Mouse (Mus musculus): ENCODE measurements around the gene Hmox1. TPM values are rescaled to one million over a fixed set of nuclear protein-coding genes. Genes with fewer than 3 reads are reported as not detected.

Hmox1 gene
- 11.9 and 16.0 TPM in 2 replicates for polyA plus RNA-seq (2014; fragmentation: Nextera tagmentation; extraction: Ambion mirVana)

- Histone ChIP-seq H3K9ac (ENCODE audit: low read length) (peak within 1 kb of the TSS; percentile 74), H3K27me3 (ENCODE audit: control insufficient read depth, insufficient read depth, low read length) (no peaks in the 10 kb centered on the region), H3K4me1 (ENCODE audit: control insufficient read depth, insufficient read depth, low read length) (peaks cover 4% of the 10 kb centered on the region; the same call in 1 of the 2 replicates), H3K9me3 (ENCODE audit: control insufficient read depth, low read length) (no peaks in the 10 kb centered on the region), H3K36me3 (ENCODE audit: control insufficient read depth, insufficient read depth, low read length) (0 out of 2 replicates have a peak, but pooled peaks cover 3% of the 10 kb centered on the region), H3K27ac (replicated peaks; ENCODE audit: low read depth, low read length) (no peak within 1 kb of the TSS), H3K4me2 (ENCODE audit: low read depth, severe bottlenecking) (peak within 1 kb of the TSS; percentile 80), H3K4me3 (ENCODE audit: low read depth, low read length) (peak within 1 kb of the TSS; percentile 59)
- peak; percentile 90 for ATAC-seq (ENCODE audit: insufficient number of reproducible peaks, low FRiP score, low TSS enrichment, low read depth)
- WGBS, result under 1% methylated on average over 36 of the region's 36 CpGs
- DNase-seq (ENCODE audit: low spot score), result peak; percentile 93
These were observed at the start of gene Hmox1 for GRCm38 (mm10) chr8:75093399-75094156. Gene Hmox1, plus strand, starts transcription at chr8:75093621.

DNA sequence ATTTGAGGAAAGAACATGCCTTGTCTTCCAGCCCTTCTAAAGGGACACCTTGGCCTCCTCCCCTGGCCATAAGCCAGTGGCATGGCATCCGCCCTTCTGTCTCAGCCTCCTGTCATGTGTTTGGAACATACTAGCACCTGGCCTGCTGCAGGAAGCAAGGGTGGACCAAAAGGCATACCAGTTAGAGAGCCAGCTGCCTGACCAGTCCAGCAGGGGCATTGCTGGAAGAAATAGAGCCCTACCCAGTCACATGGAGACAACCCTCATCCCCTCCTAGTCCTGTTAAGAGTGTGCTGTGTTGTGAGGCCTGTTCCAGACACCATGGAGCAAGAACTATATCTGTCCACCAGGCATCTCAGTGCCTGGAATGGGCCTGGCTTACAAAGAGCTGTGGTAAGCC, 47.1 kb upstream of the Hmox1 start:
- H3K9me3 ChIP-seq (ENCODE audit: control insufficient read depth, low read length), result no peaks in the 10 kb centered on the region
- H3K27ac ChIP-seq (replicated peaks; ENCODE audit: low read depth, low read length), result no peak overlapping the region
- no peaks in the 10 kb centered on the region for H3K36me3 ChIP-seq (ENCODE audit: control insufficient read depth, insufficient read depth, low read length)
- H3K4me3 ChIP-seq (ENCODE audit: low read depth, low read length), result no peak overlapping the region
- no peak for ATAC-seq (ENCODE audit: insufficient number of reproducible peaks, low FRiP score, low TSS enrichment, low read depth)
- no peak overlapping the region for H3K9ac ChIP-seq (ENCODE audit: low read length)
- H3K27me3 ChIP-seq (ENCODE audit: control insufficient read depth, insufficient read depth, low read length), result no peaks in the 10 kb centered on the region
- DNase-seq (ENCODE audit: low spot score), result no peak
- 95% methylated on average over 1 of the region's 1 CpGs for WGBS
- H3K4me2 ChIP-seq (ENCODE audit: low read depth, severe bottlenecking), result no peak overlapping the region
- H3K4me1 ChIP-seq (ENCODE audit: control insufficient read depth, insufficient read depth, low read length), result no peaks in the 10 kb centered on the region

- no peak for DNase-seq (ENCODE audit: low spot score)
- Histone ChIP-seq H3K4me1 (ENCODE audit: control insufficient read depth, insufficient read depth, low read length) (no peaks in the 10 kb centered on the region), H3K4me3 (ENCODE audit: low read depth, low read length) (no peak overlapping the region), H3K36me3 (ENCODE audit: control insufficient read depth, insufficient read depth, low read length) (no peaks in the 10 kb centered on the region), H3K9me3 (ENCODE audit: control insufficient read depth, low read length) (no peaks in the 10 kb centered on the region), H3K4me2 (ENCODE audit: low read depth, severe bottlenecking) (no peak overlapping the region), H3K27ac (replicated peaks; ENCODE audit: low read depth, low read length) (no peak overlapping the region), H3K9ac (ENCODE audit: low read length) (no peak overlapping the region), H3K27me3 (ENCODE audit: control insufficient read depth, insufficient read depth, low read length) (no peaks in the 10 kb centered on the region)
- ATAC-seq (ENCODE audit: insufficient number of reproducible peaks, low FRiP score, low TSS enrichment, low read depth), result no peak
- WGBS, result 88% methylated on average over 3 of the region's 3 CpGs
These were observed 45.6 kb upstream of the Hmox1 start for GRCm38 (mm10) chr8:75047784-75048183.

- no peak overlapping the region for H3K27ac ChIP-seq (replicated peaks; ENCODE audit: low read depth, low read length)
- DNase-seq (ENCODE audit: low spot score), result no peak
- no peak overlapping the region for H3K9ac ChIP-seq (ENCODE audit: low read length)
- H3K9me3 ChIP-seq (ENCODE audit: control insufficient read depth, low read length), result no peaks in the 10 kb centered on the region
- no peak overlapping the region for H3K4me3 ChIP-seq (ENCODE audit: low read depth, low read length)
- H3K4me1 ChIP-seq (ENCODE audit: control insufficient read depth, insufficient read depth, low read length), result no peaks in the 10 kb centered on the region
- no peaks in the 10 kb centered on the region for H3K27me3 ChIP-seq (ENCODE audit: control insufficient read depth, insufficient read depth, low read length)
- no peak overlapping the region for H3K4me2 ChIP-seq (ENCODE audit: low read depth, severe bottlenecking)
- no peaks in the 10 kb centered on the region for H3K36me3 ChIP-seq (ENCODE audit: control insufficient read depth, insufficient read depth, low read length)
- ATAC-seq (ENCODE audit: insufficient number of reproducible peaks, low FRiP score, low TSS enrichment, low read depth), result no peak
- 84% methylated on average over 4 of the region's 4 CpGs for WGBS
These were observed 40.1 kb upstream of the Hmox1 start for GRCm38 (mm10) chr8:75053342-75053741.

GRCm38 (mm10) chr8:75055673-75056072, 37.7 kb upstream of the Hmox1 start:
- 94% methylated on average over 2 of the region's 2 CpGs for WGBS
- Histone ChIP-seq H3K36me3 (ENCODE audit: control insufficient read depth, insufficient read depth, low read length) (no peaks in the 10 kb centered on the region), H3K9me3 (ENCODE audit: control insufficient read depth, low read length) (no peaks in the 10 kb centered on the region), H3K4me2 (ENCODE audit: low read depth, severe bottlenecking) (no peak overlapping the region), H3K27ac (replicated peaks; ENCODE audit: low read depth, low read length) (no peak overlapping the region), H3K27me3 (ENCODE audit: control insufficient read depth, insufficient read depth, low read length) (no peaks in the 10 kb centered on the region), H3K9ac (ENCODE audit: low read length) (no peak overlapping the region), H3K4me1 (ENCODE audit: control insufficient read depth, insufficient read depth, low read length) (no peaks in the 10 kb centered on the region), H3K4me3 (ENCODE audit: low read depth, low read length) (no peak overlapping the region)
- DNase-seq (ENCODE audit: low spot score) (no peak), ATAC-seq (ENCODE audit: insufficient number of reproducible peaks, low FRiP score, low TSS enrichment, low read depth) (no peak)

GRCm38 (mm10) chr8:75060022-75060421, 33.4 kb upstream of the Hmox1 start:
- Histone ChIP-seq H3K9ac (ENCODE audit: low read length) (no peak overlapping the region), H3K4me2 (ENCODE audit: low read depth, severe bottlenecking) (no peak overlapping the region), H3K27me3 (ENCODE audit: control insufficient read depth, insufficient read depth, low read length) (no peaks in the 10 kb centered on the region), H3K27ac (replicated peaks; ENCODE audit: low read depth, low read length) (no peak overlapping the region), H3K4me3 (ENCODE audit: low read depth, low read length) (no peak overlapping the region), H3K36me3 (ENCODE audit: control insufficient read depth, insufficient read depth, low read length) (no peaks in the 10 kb centered on the region), H3K9me3 (ENCODE audit: control insufficient read depth, low read length) (no peaks in the 10 kb centered on the region), H3K4me1 (ENCODE audit: control insufficient read depth, insufficient read depth, low read length) (no peaks in the 10 kb centered on the region)
- no peak for ATAC-seq (ENCODE audit: insufficient number of reproducible peaks, low FRiP score, low TSS enrichment, low read depth)
- WGBS, result 78% methylated on average over 6 of the region's 6 CpGs
- DNase-seq (ENCODE audit: low spot score), result no peak

- H3K36me3 ChIP-seq (ENCODE audit: control insufficient read depth, insufficient read depth, low read length), result no peaks in the 10 kb centered on the region
- H3K27me3 ChIP-seq (ENCODE audit: control insufficient read depth, insufficient read depth, low read length), result no peaks in the 10 kb centered on the region
- DNase-seq (ENCODE audit: low spot score), result no peak
- no peak overlapping the region for H3K9ac ChIP-seq (ENCODE audit: low read length)
- H3K27ac ChIP-seq (replicated peaks; ENCODE audit: low read depth, low read length), result no peak overlapping the region
- 83% methylated on average over 2 of the region's 2 CpGs for WGBS
- H3K9me3 ChIP-seq (ENCODE audit: control insufficient read depth, low read length), result no peaks in the 10 kb centered on the region
- ATAC-seq (ENCODE audit: insufficient number of reproducible peaks, low FRiP score, low TSS enrichment, low read depth), result no peak
- H3K4me3 ChIP-seq (ENCODE audit: low read depth, low read length), result no peak overlapping the region
- no peaks in the 10 kb centered on the region for H3K4me1 ChIP-seq (ENCODE audit: control insufficient read depth, insufficient read depth, low read length)
- H3K4me2 ChIP-seq (ENCODE audit: low read depth, severe bottlenecking), result no peak overlapping the region
These were observed 32.6 kb upstream of the Hmox1 start for GRCm38 (mm10) chr8:75060815-75061214.

GRCm38 (mm10) chr8:75063290-75063689, 30.1 kb upstream of the Hmox1 start:
- Histone ChIP-seq H3K27me3 (ENCODE audit: control insufficient read depth, insufficient read depth, low read length) (no peaks in the 10 kb centered on the region), H3K36me3 (ENCODE audit: control insufficient read depth, insufficient read depth, low read length) (no peaks in the 10 kb centered on the region), H3K9ac (ENCODE audit: low read length) (no peak overlapping the region), H3K4me2 (ENCODE audit: low read depth, severe bottlenecking) (no peak overlapping the region), H3K4me1 (ENCODE audit: control insufficient read depth, insufficient read depth, low read length) (no peaks in the 10 kb centered on the region), H3K27ac (replicated peaks; ENCODE audit: low read depth, low read length) (no peak overlapping the region), H3K9me3 (ENCODE audit: control insufficient read depth, low read length) (no peaks in the 10 kb centered on the region), H3K4me3 (ENCODE audit: low read depth, low read length) (no peak overlapping the region)
- 83% methylated on average over 3 of the region's 3 CpGs for WGBS
- DNase-seq (ENCODE audit: low spot score) (no peak), ATAC-seq (ENCODE audit: insufficient number of reproducible peaks, low FRiP score, low TSS enrichment, low read depth) (no peak)

- Histone ChIP-seq H3K4me2 (ENCODE audit: low read depth, severe bottlenecking) (no peak overlapping the region), H3K9me3 (ENCODE audit: control insufficient read depth, low read length) (no peaks in the 10 kb centered on the region), H3K9ac (ENCODE audit: low read length) (no peak overlapping the region), H3K4me1 (ENCODE audit: control insufficient read depth, insufficient read depth, low read length) (no peaks in the 10 kb centered on the region), H3K27ac (replicated peaks; ENCODE audit: low read depth, low read length) (no peak overlapping the region), H3K27me3 (ENCODE audit: control insufficient read depth, insufficient read depth, low read length) (no peaks in the 10 kb centered on the region), H3K36me3 (ENCODE audit: control insufficient read depth, insufficient read depth, low read length) (no peaks in the 10 kb centered on the region), H3K4me3 (ENCODE audit: low read depth, low read length) (no peak overlapping the region)
- ATAC-seq (ENCODE audit: insufficient number of reproducible peaks, low FRiP score, low TSS enrichment, low read depth), result no peak
- DNase-seq (ENCODE audit: low spot score), result no peak
- WGBS, result 91% methylated on average over 3 of the region's 3 CpGs
These were observed 28.6 kb upstream of the Hmox1 start for GRCm38 (mm10) chr8:75064790-75065189.
